Mouse (Mus musculus): ENCODE results near the gene Smcr8. TPM values are rescaled to one million over a fixed set of nuclear protein-coding genes. Genes with fewer than 3 reads are reported as not detected.
"Not testable (repeated sequence)": the region's sequence is repeated elsewhere in the genome, so short reads cannot be mapped to it uniquely, and the experiment has no call there.

Gene Smcr8
- polyA plus RNA-seq, 1 experiment from 2014 or later = 7.0 TPM

- Histone ChIP-seq H3K9me3 (ENCODE audit: control insufficient read depth, low read length) (no peaks in the 10 kb centered on the region), H3K4me3 (replicated peaks; ENCODE audit: low read length) (no peak overlapping the region), H3K27me3 (replicated peaks; ENCODE audit: control insufficient read depth, insufficient read depth, low read length) (no peaks in the 10 kb centered on the region), H3K9ac (replicated peaks; ENCODE audit: low read depth, low read length) (no peak overlapping the region), H3K4me1 (replicated peaks; ENCODE audit: control insufficient read depth, insufficient read depth, low read length) (peaks cover 7% of the 10 kb centered on the region), H3K4me2 (ENCODE audit: low read length) (no peak overlapping the region), H3K36me3 (ENCODE audit: control insufficient read depth, insufficient read depth) (no peaks in the 10 kb centered on the region), H3K27ac (ENCODE audit: low read length) (no peak overlapping the region)
- 84% methylated on average over 4 of the region's 4 CpGs for WGBS
- ATAC-seq = no peak
Measured at GRCm38 (mm10) chr11:60808286-60809070, 31.2 kb downstream of the Smcr8 start.

- ATAC-seq = no peak
- Histone ChIP-seq H3K27ac (ENCODE audit: low read length) (no peak overlapping the region), H3K4me2 (ENCODE audit: low read length) (0 out of 2 replicates have a peak overlapping the region, but pooled peaks have one; percentile 94), H3K9ac (replicated peaks; ENCODE audit: low read depth, low read length) (no peak overlapping the region), H3K36me3 (ENCODE audit: control insufficient read depth, insufficient read depth) (no peaks in the 10 kb centered on the region), H3K27me3 (replicated peaks; ENCODE audit: control insufficient read depth, insufficient read depth, low read length) (no peaks in the 10 kb centered on the region), H3K9me3 (ENCODE audit: control insufficient read depth, low read length) (no peaks in the 10 kb centered on the region), H3K4me1 (replicated peaks; ENCODE audit: control insufficient read depth, insufficient read depth, low read length) (peaks cover 7% of the 10 kb centered on the region), H3K4me3 (replicated peaks; ENCODE audit: low read length) (no peak overlapping the region)
- WGBS = 67% methylated on average over 1 of the region's 1 CpGs
Measured at GRCm38 (mm10) chr11:60809546-60809945, 32.2 kb downstream of the Smcr8 start.

GRCm38 (mm10) chr11:60810046-60810965, 33.0 kb downstream of the Smcr8 start:
- Histone ChIP-seq H3K27ac (ENCODE audit: low read length) (no peak overlapping the region), H3K4me3 (replicated peaks; ENCODE audit: low read length) (peak overlapping the region; percentile 55), H3K4me2 (ENCODE audit: low read length) (peak overlapping the region; percentile 94), H3K4me1 (replicated peaks; ENCODE audit: control insufficient read depth, insufficient read depth, low read length) (peaks cover 7% of the 10 kb centered on the region), H3K36me3 (ENCODE audit: control insufficient read depth, insufficient read depth) (no peaks in the 10 kb centered on the region), H3K27me3 (replicated peaks; ENCODE audit: control insufficient read depth, insufficient read depth, low read length) (no peaks in the 10 kb centered on the region), H3K9ac (replicated peaks; ENCODE audit: low read depth, low read length) (0 out of 2 replicates have a peak overlapping the region, but pooled peaks have one; percentile 17), H3K9me3 (ENCODE audit: control insufficient read depth, low read length) (no peaks in the 10 kb centered on the region)
- WGBS = 15% methylated on average over 14 of the region's 14 CpGs
- no peak for ATAC-seq

GRCm38 (mm10) chr11:60811054-60811460, 33.7 kb downstream of the Smcr8 start:
- 0 out of 2 replicates have a peak overlapping the region, but pooled peaks have one; percentile 17 for H3K9ac ChIP-seq (replicated peaks; ENCODE audit: low read depth, low read length)
- H3K27me3 ChIP-seq (replicated peaks; ENCODE audit: control insufficient read depth, insufficient read depth, low read length) = no peaks in the 10 kb centered on the region
- no peaks in the 10 kb centered on the region for H3K9me3 ChIP-seq (ENCODE audit: control insufficient read depth, low read length)
- WGBS = under 1% methylated on average over 29 of the region's 29 CpGs
- peak overlapping the region; percentile 55 for H3K4me3 ChIP-seq (replicated peaks; ENCODE audit: low read length)
- peak overlapping the region; percentile 94 for H3K4me2 ChIP-seq (ENCODE audit: low read length)
- ATAC-seq = peak; percentile 100
- no peak overlapping the region for H3K27ac ChIP-seq (ENCODE audit: low read length)
- H3K36me3 ChIP-seq (ENCODE audit: control insufficient read depth, insufficient read depth) = no peaks in the 10 kb centered on the region
- H3K4me1 ChIP-seq (replicated peaks; ENCODE audit: control insufficient read depth, insufficient read depth, low read length) = peaks cover 7% of the 10 kb centered on the region

GRCm38 (mm10) chr11:60811618-60812017, 34.3 kb downstream of the Smcr8 start, which contains the start of gene Shmt1:
Gene Shmt1, minus strand, starts transcription at chr11:60811718.
- WGBS = 33% methylated on average over 6 of the region's 6 CpGs
- H3K9ac ChIP-seq (replicated peaks; ENCODE audit: low read depth, low read length) = 0 out of 2 replicates have a peak within 1 kb of the TSS, but pooled peaks have one; percentile 17

GRCm38 (mm10) chr11:60816398-60816797, 39.1 kb downstream of the Smcr8 start:
- Histone ChIP-seq H3K4me2 (ENCODE audit: low read length) (no peak overlapping the region), H3K9ac (replicated peaks; ENCODE audit: low read depth, low read length) (no peak overlapping the region), H3K4me1 (replicated peaks; ENCODE audit: control insufficient read depth, insufficient read depth, low read length) (no peaks in the 10 kb centered on the region), H3K9me3 (ENCODE audit: control insufficient read depth, low read length) (no peaks in the 10 kb centered on the region), H3K27ac (ENCODE audit: low read length) (no peak overlapping the region), H3K4me3 (replicated peaks; ENCODE audit: low read length) (no peak overlapping the region), H3K27me3 (replicated peaks; ENCODE audit: control insufficient read depth, insufficient read depth, low read length) (no peaks in the 10 kb centered on the region), H3K36me3 (ENCODE audit: control insufficient read depth, insufficient read depth) (no peaks in the 10 kb centered on the region)
- ATAC-seq = no peak
- 70% methylated on average over 5 of the region's 5 CpGs for WGBS

More at GRCm38 (mm10) chr11:60811618-60812017, 34.3 kb downstream of the Smcr8 start, which contains the start of gene Shmt1:
- Histone ChIP-seq H3K4me3 (replicated peaks; ENCODE audit: low read length) (peak within 1 kb of the TSS; percentile 55), H3K4me2 (ENCODE audit: low read length) (peak within 1 kb of the TSS; percentile 94)
- not testable (repeated sequence) for H3K27me3 ChIP-seq (replicated peaks; ENCODE audit: control insufficient read depth, insufficient read depth, low read length); H3K27ac ChIP-seq (ENCODE audit: low read length); H3K4me1 ChIP-seq (replicated peaks; ENCODE audit: control insufficient read depth, insufficient read depth, low read length); H3K36me3 ChIP-seq (ENCODE audit: control insufficient read depth, insufficient read depth); ATAC-seq; H3K9me3 ChIP-seq (ENCODE audit: control insufficient read depth, low read length)

GRCm38 (mm10) chr11:60823771-60824170, 46.4 kb downstream of the Smcr8 start:
- no peak overlapping the region for H3K9ac ChIP-seq (replicated peaks; ENCODE audit: low read depth, low read length)
- 68% methylated on average over 2 of the region's 2 CpGs for WGBS
- H3K27me3 ChIP-seq (replicated peaks; ENCODE audit: control insufficient read depth, insufficient read depth, low read length) = no peaks in the 10 kb centered on the region
- H3K36me3 ChIP-seq (ENCODE audit: control insufficient read depth, insufficient read depth) = no peaks in the 10 kb centered on the region
- no peaks in the 10 kb centered on the region for H3K4me1 ChIP-seq (replicated peaks; ENCODE audit: control insufficient read depth, insufficient read depth, low read length)
- no peak overlapping the region for H3K4me2 ChIP-seq (ENCODE audit: low read length)
- H3K9me3 ChIP-seq (ENCODE audit: control insufficient read depth, low read length) = no peaks in the 10 kb centered on the region
- no peak overlapping the region for H3K27ac ChIP-seq (ENCODE audit: low read length)
- ATAC-seq = no peak
- H3K4me3 ChIP-seq (replicated peaks; ENCODE audit: low read length) = no peak overlapping the region

GRCm38 (mm10) chr11:60825191-60825590, 47.9 kb downstream of the Smcr8 start:
- Histone ChIP-seq H3K4me2 (ENCODE audit: low read length) (no peak overlapping the region), H3K36me3 (ENCODE audit: control insufficient read depth, insufficient read depth) (no peaks in the 10 kb centered on the region), H3K9me3 (ENCODE audit: control insufficient read depth, low read length) (no peaks in the 10 kb centered on the region), H3K27ac (ENCODE audit: low read length) (no peak overlapping the region), H3K4me3 (replicated peaks; ENCODE audit: low read length) (no peak overlapping the region), H3K9ac (replicated peaks; ENCODE audit: low read depth, low read length) (no peak overlapping the region), H3K4me1 (replicated peaks; ENCODE audit: control insufficient read depth, insufficient read depth, low read length) (no peaks in the 10 kb centered on the region), H3K27me3 (replicated peaks; ENCODE audit: control insufficient read depth, insufficient read depth, low read length) (no peaks in the 10 kb centered on the region)
- 86% methylated on average over 3 of the region's 3 CpGs for WGBS
- no peak for ATAC-seq

- Histone ChIP-seq H3K36me3 (ENCODE audit: control insufficient read depth, insufficient read depth) (no peaks in the 10 kb centered on the region), H3K9me3 (ENCODE audit: control insufficient read depth, low read length) (no peaks in the 10 kb centered on the region), H3K9ac (replicated peaks; ENCODE audit: low read depth, low read length) (no peak overlapping the region), H3K4me2 (ENCODE audit: low read length) (no peak overlapping the region), H3K4me1 (replicated peaks; ENCODE audit: control insufficient read depth, insufficient read depth, low read length) (peaks cover 6% of the 10 kb centered on the region), H3K27ac (ENCODE audit: low read length) (no peak overlapping the region), H3K4me3 (replicated peaks; ENCODE audit: low read length) (no peak overlapping the region), H3K27me3 (replicated peaks; ENCODE audit: control insufficient read depth, insufficient read depth, low read length) (no peaks in the 10 kb centered on the region)
- no peak for ATAC-seq
- WGBS = 39% methylated on average over 1 of the region's 1 CpGs
Measured at GRCm38 (mm10) chr11:60826700-60827099, 49.4 kb downstream of the Smcr8 start.
